Mouse (Mus musculus) spleen, adult 2 months (tissue): ENCODE results near the gene Arfgap3.

Source experiments
- CTCF ChIP-seq: fragments of 200-500 bp; IDR thresholded peaks from 2 replicates; pipeline ENCODE4 v1.5.1; 2011; ENCODE audit warnings: mild to moderate bottlenecking, inconsistent platforms; ENCODE audit not compliant: insufficient read depth, insufficient read length, insufficient replicate concordance; ENCODE audit errors: extremely low read depth
- POLR2A ChIP-seq: fragments of 200-500 bp; IDR thresholded peaks from 2 replicates; pipeline ENCODE4 v1.6.1; 2011; ENCODE audit warnings: low read depth, low read length, inconsistent platforms

- TF ChIP-seq CTCF: no peak
- no peak for TF ChIP-seq POLR2A
Measured at GRCm38 (mm10) chr15:83278579-83278978, 71.5 kb downstream of the Arfgap3 start.
